Mouse (Mus musculus): ENCODE measurements around the gene Ccdc102a. TPM values are rescaled to one million over a fixed set of nuclear protein-coding genes. Genes with fewer than 3 reads are reported as not detected.
"Not testable (repeated sequence)": the region's sequence is repeated elsewhere in the genome, so short reads cannot be mapped to it uniquely, and the experiment has no call there.

Gene Ccdc102a
- total RNA-seq, 2 experiments from 2014 or later, result 2.6 to 3.3 TPM

DNA sequence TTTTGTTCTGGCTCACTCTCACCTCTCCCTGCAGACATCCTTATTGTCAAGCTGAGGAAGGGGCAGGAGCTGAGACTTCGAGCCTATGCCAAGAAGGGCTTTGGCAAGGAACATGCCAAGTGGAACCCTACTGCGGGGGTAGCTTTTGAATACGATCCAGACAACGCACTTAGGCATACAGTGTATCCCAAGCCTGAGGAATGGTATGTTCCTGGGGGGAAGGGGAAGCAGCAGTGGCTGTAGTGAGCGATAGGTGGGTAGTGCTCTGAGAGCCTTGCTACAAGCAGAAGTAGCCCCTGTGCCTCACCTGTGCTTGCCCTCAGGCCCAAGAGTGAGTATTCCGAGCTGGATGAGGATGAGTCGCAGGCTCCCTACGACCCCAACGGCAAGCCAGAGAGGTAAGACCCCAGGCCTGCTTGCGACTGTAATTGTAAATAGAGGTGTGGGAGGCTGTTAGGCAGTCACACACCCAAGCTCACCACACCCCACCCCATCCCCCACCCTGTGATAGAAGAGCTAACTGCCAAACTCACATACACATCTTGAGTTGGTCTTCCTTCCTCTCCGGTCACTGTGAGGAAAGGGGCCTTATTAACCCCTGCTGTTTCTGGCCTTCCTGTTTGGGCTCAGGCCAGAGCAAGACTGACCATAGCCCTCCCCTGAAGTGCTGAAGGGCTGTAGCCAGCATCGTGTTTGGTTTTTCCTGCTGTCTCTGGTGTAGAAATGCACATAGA, 55.2 kb downstream of the Ccdc102a start:
- intact Hi-C loops (cut with DNase I), result no loop called here
- DNase-seq (ENCODE audit: extremely low spot score in 1 of 2, low spot score in 2 of 2), result peak in 1 of 2 experiments; percentile 62

- intact Hi-C loops (cut with DNase I), result no loop called here
- peak in 1 of 2 experiments; percentile 76 for DNase-seq (ENCODE audit: extremely low spot score in 1 of 2, low spot score in 2 of 2)
Measured at GRCm38 (mm10) chr8:94861352-94861910, 56.5 kb downstream of the Ccdc102a start.

GRCm38 (mm10) chr8:94857346-94858173, 60.3 kb downstream of the Ccdc102a start, which contains the start of gene Polr2c:
Polr2c (plus strand) TSS chr8:94857450.
- intact Hi-C loops (cut with DNase I), result no loop called here
- peak; percentile 88 to 93 for DNase-seq (ENCODE audit: extremely low spot score in 1 of 2, low spot score in 2 of 2)

DNA sequence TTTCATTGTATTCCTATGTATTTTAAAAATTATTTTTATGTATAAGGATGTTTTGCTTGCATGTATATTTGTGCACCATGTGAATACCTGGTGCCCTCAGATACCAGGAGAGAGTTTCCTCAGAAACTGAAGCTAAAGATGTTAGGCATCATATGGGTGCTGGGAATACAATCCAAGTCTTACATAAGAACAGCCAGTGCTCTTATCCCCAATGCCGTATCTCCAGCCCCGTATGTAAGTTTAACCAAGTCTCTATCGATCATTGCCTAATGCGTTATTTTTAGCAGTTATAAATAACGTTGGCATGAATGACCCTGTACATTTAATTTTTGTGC, 60.9 kb downstream of the Ccdc102a start:
- intact Hi-C loops (cut with DNase I), result no loop called here
- no peak for DNase-seq (ENCODE audit: extremely low spot score in 1 of 2, low spot score in 2 of 2)

GRCm38 (mm10) chr8:94854761-94855160, 63.1 kb downstream of the Ccdc102a start:
- intact Hi-C loops (cut with DNase I); DNase-seq (ENCODE audit: extremely low spot score in 1 of 2, low spot score in 2 of 2): not testable (repeated sequence)

Other genes starting within 250 kb of the Ccdc102a start
- gene Pllp, start 221.8 kb downstream of the Ccdc102a start, total RNA-seq (2021), result 10 to 100 TPM; 19.5 to 25.3 TPM
- under 1 TPM; 0.15 to 0.26 TPM for gene Ccl22, start 172.5 kb downstream of the Ccdc102a start, total RNA-seq (2021)
- gene Cx3cl1, start 146.1 kb downstream of the Ccdc102a start, total RNA-seq (2021), result 100 to 1,000 TPM; 417 to 438 TPM
- gene Ccl17, start 107.6 kb downstream of the Ccdc102a start, total RNA-seq (2021), result 10 to 100 TPM; 10.8 to 12.3 TPM
- 10 to 100 TPM; 58.7 to 62.1 TPM for gene Coq9, start 79.8 kb downstream of the Ccdc102a start, total RNA-seq (2021)
- 10 to 100 TPM; 75.8 to 82.3 TPM for gene Ciapin1, start 79.7 kb downstream of the Ccdc102a start, total RNA-seq (2021)
- gene Polr2c, start 60.6 kb downstream of the Ccdc102a start, total RNA-seq (2021), result 10 to 100 TPM; 50.9 to 55.1 TPM
- gene Dok4, start 41.8 kb downstream of the Ccdc102a start, total RNA-seq (2021), result 10 to 100 TPM; 74.9 to 79.5 TPM
- not detected for gene Adgrg5, start 5.6 kb upstream of the Ccdc102a start, total RNA-seq (2021)
- 100 to 1,000 TPM; 122 to 128 TPM for gene Adgrg1, start 56.7 kb upstream of the Ccdc102a start, total RNA-seq (2021)
- under 1 TPM; 0.22 to 0.32 TPM for gene Adgrg3, start 99.6 kb upstream of the Ccdc102a start, total RNA-seq (2021)
- 1 to 10 TPM in 1 of 2 experiments, under 1 TPM in 1; 0.86 to 1.6 TPM for gene Drc7, start 137.0 kb upstream of the Ccdc102a start, total RNA-seq (2021)
- 10 to 100 TPM; 40.9 to 45.3 TPM for gene Katnb1, start 163.1 kb upstream of the Ccdc102a start, total RNA-seq (2021)

Data from left cerebral cortex, postnatal 10 days (tissue).